Mouse (Mus musculus) G1E (cell line): ENCODE data around the gene Polm.

Source experiments
- CTCF ChIP-seq: IDR thresholded peaks from 2 replicates; pipeline ENCODE4 v1.5.1; 2012; ENCODE audit warnings: low read depth, low read length, inconsistent platforms, mixed read lengths
- GATA1 ChIP-seq: IDR thresholded peaks from 2 replicates; pipeline ENCODE4 v1.6.1; 2012; ENCODE audit warnings: borderline replicate concordance, low read length, inconsistent platforms, mixed read lengths
- POLR2AphosphoS5 ChIP-seq: IDR thresholded peaks from 2 replicates; pipeline ENCODE4 v1.6.1; 2012; ENCODE audit warnings: low read depth, low read length, inconsistent platforms; ENCODE audit not compliant: insufficient replicate concordance

GRCm38 (mm10) chr11:5834506-5834905 is 3.3 kb downstream of the Polm start:
- TF ChIP-seq GATA1, result no peak
- TF ChIP-seq CTCF, result no peak
- TF ChIP-seq POLR2AphosphoS5, result no peak
